Mouse (Mus musculus) neural tube, embryonic 11.5 days (tissue): ENCODE results near the gene Pcbp3. TPM values are rescaled to one million over a fixed set of nuclear protein-coding genes. Genes with fewer than 3 reads are reported as not detected.
A peak's percentile ranks its signal among the peaks of the same experiment; 100 is the strongest.

ENCODE experiments used
- ATAC-seq: fragments of 200-750 bp; cut with Nextera tagmentation; 2 replicates; pipeline ENCODE4 v1.8.0; 2017; ENCODE audit warnings: moderate number of reproducible peaks, mild to moderate bottlenecking, moderate TSS enrichment, moderate library complexity; ENCODE audit not compliant: insufficient read depth, low FRiP score, low TSS enrichment
- DNase-seq: peaks from one replicate; pipeline ENCODE4 v3.0.0-alpha.2; 2015; ENCODE audit warnings: low spot score
- H3K27ac ChIP-seq: fragments of 300-500 bp; sonication (generic); 2 replicates; pipeline ENCODE4 v1.5.1; 2014; ENCODE audit warnings: low read depth, mild to moderate bottlenecking, low read length
- H3K27me3 ChIP-seq: fragments of 300-500 bp; sonication (generic); 2 replicates; pipeline ENCODE4 v1.6.1; 2014; ENCODE audit warnings: mild to moderate bottlenecking, low read length, mixed read lengths; ENCODE audit not compliant: control insufficient read depth, insufficient read depth
- H3K36me3 ChIP-seq: fragments of 300-500 bp; sonication (generic); 2 replicates; pipeline ENCODE4 v1.6.1; 2014; ENCODE audit warnings: mild to moderate bottlenecking, low read length, moderate library complexity, mixed read lengths; ENCODE audit not compliant: control insufficient read depth, insufficient read depth
- H3K4me1 ChIP-seq: fragments of 300-500 bp; sonication (generic); 2 replicates; pipeline ENCODE4 v1.6.1; 2014; ENCODE audit warnings: low read length, mixed read lengths; ENCODE audit not compliant: control insufficient read depth, insufficient read depth
- H3K4me2 ChIP-seq: fragments of 300-500 bp; sonication (generic); 2 replicates; pipeline ENCODE4 v1.6.1; 2014; ENCODE audit warnings: low read depth, mild to moderate bottlenecking, moderate library complexity
- H3K4me3 ChIP-seq: fragments of 300-500 bp; sonication (generic); 2 replicates; pipeline ENCODE4 v1.5.1; 2014; ENCODE audit warnings: low read depth, low read length
- H3K9ac ChIP-seq: fragments of 300-500 bp; sonication (generic); 2 replicates; pipeline ENCODE4 v1.6.1; 2014; ENCODE audit warnings: mild to moderate bottlenecking, low read length
- H3K9me3 ChIP-seq: fragments of 300-500 bp; sonication (generic); 2 replicates; pipeline ENCODE4 v1.6.1; 2016; ENCODE audit warnings: low read length; ENCODE audit not compliant: control insufficient read depth
- WGBS: fragments of 180-500 bp; shearing (Covaris S2); extraction: QIAGEN DNeasy Blood & Tissue Kit; methylation state at CpG from one replicate; pipeline ENCODE4 v1.1.7; 2014; 5-methylcytosine and 5-hydroxymethylcytosine counted together
- polyA plus RNA-seq: library from polyadenylated mRNA; unstranded; fragments of >200 nt; fragmentation: Nextera tagmentation; extraction: Ambion mirVana; gene quantifications from 2 replicates; pipeline ENCODE4 v1.2.1, GENCODE M21; 2014

Gene Pcbp3
- polyA plus RNA-seq, 1 experiment from 2014 or later, result 47.3 TPM

GRCm38 (mm10) chr10:76881900-76882299 is 79.8 kb downstream of the Pcbp3 start:
- H3K4me3 ChIP-seq, result no peak overlapping the region
- DNase-seq (no peak), ATAC-seq (no peak)
- H3K4me2 ChIP-seq, result no peak overlapping the region
- H3K27me3 ChIP-seq, result no peaks in the 10 kb centered on the region
- H3K36me3 ChIP-seq, result no peaks in the 10 kb centered on the region
- H3K9me3 ChIP-seq, result no peaks in the 10 kb centered on the region
- H3K4me1 ChIP-seq, result peaks cover 8% of the 10 kb centered on the region; the same call in 1 of the 2 replicates
- H3K9ac ChIP-seq, result no peak overlapping the region; the same call in 1 of the 2 replicates
- WGBS, result 84% methylated on average over 5 of the region's 5 CpGs
- no peak overlapping the region for H3K27ac ChIP-seq

GRCm38 (mm10) chr10:76875310-76875709 is 86.4 kb downstream of the Pcbp3 start:
- H3K36me3 ChIP-seq, result no peaks in the 10 kb centered on the region
- no peak for ATAC-seq
- no peak overlapping the region for H3K9ac ChIP-seq
- H3K4me1 ChIP-seq, result no peaks in the 10 kb centered on the region
- H3K4me3 ChIP-seq, result no peak overlapping the region
- 79% methylated on average over 6 of the region's 6 CpGs for WGBS
- DNase-seq, result no peak
- no peak overlapping the region for H3K27ac ChIP-seq
- H3K27me3 ChIP-seq, result no peaks in the 10 kb centered on the region
- no peak overlapping the region for H3K4me2 ChIP-seq
- no peaks in the 10 kb centered on the region for H3K9me3 ChIP-seq

- no peaks in the 10 kb centered on the region for H3K4me1 ChIP-seq
- H3K9ac ChIP-seq, result no peak overlapping the region
- WGBS, result 91% methylated on average over 5 of the region's 5 CpGs
- no peak overlapping the region for H3K27ac ChIP-seq
- H3K4me3 ChIP-seq, result no peak overlapping the region
- no peaks in the 10 kb centered on the region for H3K36me3 ChIP-seq
- H3K4me2 ChIP-seq, result no peak overlapping the region
- no peaks in the 10 kb centered on the region for H3K9me3 ChIP-seq
- no peak for ATAC-seq
- DNase-seq, result no peak
- no peaks in the 10 kb centered on the region for H3K27me3 ChIP-seq
Measured at GRCm38 (mm10) chr10:76874879-76875278, 86.8 kb downstream of the Pcbp3 start.

GRCm38 (mm10) chr10:76874398-76874797 is 87.3 kb downstream of the Pcbp3 start:
- no peak overlapping the region for H3K9ac ChIP-seq
- WGBS, result 75% methylated on average over 1 of the region's 1 CpGs
- no peaks in the 10 kb centered on the region for H3K27me3 ChIP-seq
- no peaks in the 10 kb centered on the region for H3K36me3 ChIP-seq
- no peak overlapping the region for H3K27ac ChIP-seq
- H3K4me3 ChIP-seq, result no peak overlapping the region
- no peaks in the 10 kb centered on the region for H3K9me3 ChIP-seq
- no peaks in the 10 kb centered on the region for H3K4me1 ChIP-seq
- H3K4me2 ChIP-seq, result no peak overlapping the region
- DNase-seq, result no peak
- ATAC-seq, result no peak

GRCm38 (mm10) chr10:76873948-76874347 is 87.7 kb downstream of the Pcbp3 start:
- ATAC-seq (no peak), DNase-seq (no peak)
- H3K9ac ChIP-seq, result no peak overlapping the region
- H3K4me3 ChIP-seq, result no peak overlapping the region
- WGBS, result 76% methylated on average over 10 of the region's 10 CpGs
- H3K27ac ChIP-seq, result peak overlapping the region; percentile 10; the same call in 1 of the 2 replicates
- H3K4me1 ChIP-seq, result no peaks in the 10 kb centered on the region
- H3K36me3 ChIP-seq, result no peaks in the 10 kb centered on the region
- H3K27me3 ChIP-seq, result no peaks in the 10 kb centered on the region
- H3K4me2 ChIP-seq, result no peak overlapping the region
- no peaks in the 10 kb centered on the region for H3K9me3 ChIP-seq

- Histone ChIP-seq H3K27ac (no peak overlapping the region), H3K27me3 (no peaks in the 10 kb centered on the region), H3K4me2 (no peak overlapping the region), H3K4me1 (no peaks in the 10 kb centered on the region), H3K9me3 (no peaks in the 10 kb centered on the region), H3K4me3 (no peak overlapping the region), H3K9ac (no peak overlapping the region), H3K36me3 (no peaks in the 10 kb centered on the region)
- DNase-seq (no peak), ATAC-seq (no peak)
- 91% methylated on average over 8 of the region's 8 CpGs for WGBS
Measured at GRCm38 (mm10) chr10:76872736-76873135, 89.0 kb downstream of the Pcbp3 start.

- Histone ChIP-seq H3K9ac (no peak overlapping the region), H3K4me2 (no peak overlapping the region), H3K36me3 (no peaks in the 10 kb centered on the region), H3K9me3 (no peaks in the 10 kb centered on the region), H3K4me3 (no peak overlapping the region), H3K27ac (no peak overlapping the region), H3K4me1 (no peaks in the 10 kb centered on the region), H3K27me3 (no peaks in the 10 kb centered on the region)
- DNase-seq, result no peak
- no peak for ATAC-seq
Measured at GRCm38 (mm10) chr10:76865936-76866335, 95.8 kb downstream of the Pcbp3 start.

GRCm38 (mm10) chr10:76860998-76861397 is 100.7 kb downstream of the Pcbp3 start:
- Histone ChIP-seq H3K9me3 (no peaks in the 10 kb centered on the region), H3K27ac (no peak overlapping the region), H3K4me3 (no peak overlapping the region), H3K36me3 (no peaks in the 10 kb centered on the region), H3K4me1 (no peaks in the 10 kb centered on the region), H3K9ac (no peak overlapping the region), H3K27me3 (no peaks in the 10 kb centered on the region), H3K4me2 (no peak overlapping the region)
- DNase-seq (no peak), ATAC-seq (no peak)
- 72% methylated on average over 3 of the region's 3 CpGs for WGBS

GRCm38 (mm10) chr10:76859355-76860127 is 102.1 kb downstream of the Pcbp3 start:
- no peak for ATAC-seq

More at GRCm38 (mm10) chr10:76859355-76860127, 102.1 kb downstream of the Pcbp3 start:
- H3K4me2 ChIP-seq, result no peak overlapping the region
- WGBS, result 80% methylated on average over 12 of the region's 12 CpGs
- H3K27ac ChIP-seq, result no peak overlapping the region
- no peak overlapping the region for H3K4me3 ChIP-seq
- no peak for DNase-seq
- H3K9ac ChIP-seq, result no peak overlapping the region
- no peaks in the 10 kb centered on the region for H3K36me3 ChIP-seq
- H3K27me3 ChIP-seq, result no peaks in the 10 kb centered on the region
- H3K4me1 ChIP-seq, result no peaks in the 10 kb centered on the region
- no peaks in the 10 kb centered on the region for H3K9me3 ChIP-seq
